Mouse (Mus musculus) left cerebral cortex, adult 9 months (tissue): ENCODE data around the gene Prr5l.

Experiments used
- DNase-seq, 2 experiments: peaks; one replicate each; pipeline ENCODE4 v3.0.0; 2022; ENCODE audit warnings: low spot score in 2 of 2

Gene Prr5l

DNA sequence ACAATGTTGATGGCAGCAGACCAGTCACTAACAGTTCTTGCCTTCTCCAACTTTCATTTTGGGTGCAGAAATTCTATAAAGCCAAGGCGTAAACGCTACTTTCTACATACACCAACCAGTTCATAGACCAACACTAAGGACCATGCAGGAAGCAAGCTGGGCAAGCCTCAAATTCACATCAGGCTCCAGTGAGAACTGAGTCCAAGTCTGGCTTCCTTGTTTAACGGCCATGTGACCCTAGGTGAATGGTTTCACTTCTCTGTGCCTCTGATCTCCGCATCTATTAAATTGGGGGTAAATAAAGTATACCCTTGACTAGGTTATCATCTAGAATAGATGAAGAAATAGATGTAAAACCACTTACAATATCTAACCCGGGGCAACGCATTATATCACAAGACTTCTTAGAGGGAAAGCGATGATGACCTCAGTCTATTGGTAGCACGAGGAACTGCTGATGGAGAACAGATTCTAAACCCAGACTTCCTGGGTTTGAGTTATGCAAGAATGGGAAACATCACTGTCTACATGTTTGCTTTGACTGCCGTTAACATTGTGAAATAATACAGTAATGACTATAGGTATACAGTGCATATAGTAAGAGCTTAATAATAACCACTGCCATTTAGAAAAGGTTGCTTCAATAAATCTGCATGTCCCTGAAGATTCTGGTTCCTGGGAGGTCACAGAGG, 1.2 kb downstream of the Prr5l start:
- DNase-seq, result no peak

DNA sequence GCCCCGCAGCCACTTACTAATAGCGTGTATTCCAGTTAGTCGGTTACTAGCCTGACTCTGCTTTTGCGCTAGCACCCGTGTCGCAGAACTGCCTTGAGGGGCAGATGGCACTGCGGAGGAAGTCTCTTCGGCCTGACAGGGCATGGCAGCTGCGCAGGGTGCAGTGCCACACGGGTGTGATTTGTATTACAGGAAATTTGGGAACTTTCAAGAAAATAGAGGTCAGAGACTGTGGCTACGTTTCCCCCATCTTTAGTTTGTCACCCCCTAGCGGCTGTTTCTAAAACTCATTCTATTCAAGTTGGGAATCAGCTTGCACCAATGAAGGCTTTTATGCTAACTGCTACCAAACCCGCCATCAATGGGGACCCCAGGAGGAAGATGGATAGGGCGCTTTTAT, 11.6 kb downstream of the Prr5l start:
- no peak for DNase-seq

DNA sequence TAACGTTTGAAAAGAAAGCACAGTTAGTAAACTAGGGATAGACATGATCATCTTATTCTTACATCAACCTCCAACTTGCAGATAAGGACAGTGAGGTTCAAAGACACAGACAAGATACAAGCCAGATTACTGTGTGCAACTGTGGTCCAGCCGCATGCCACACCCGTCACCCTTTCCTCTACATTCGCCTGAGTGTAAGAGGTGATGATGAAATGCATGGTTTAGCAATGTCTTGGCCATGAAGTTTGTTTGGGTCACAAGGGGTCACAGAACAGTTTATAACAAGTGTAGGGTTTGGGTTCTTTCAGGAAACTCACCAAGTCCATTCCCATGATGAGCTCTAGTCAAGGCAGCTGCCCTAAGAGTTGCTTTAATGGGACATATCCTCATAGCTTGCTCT, 14.1 kb downstream of the Prr5l start:
- no peak for DNase-seq

DNA sequence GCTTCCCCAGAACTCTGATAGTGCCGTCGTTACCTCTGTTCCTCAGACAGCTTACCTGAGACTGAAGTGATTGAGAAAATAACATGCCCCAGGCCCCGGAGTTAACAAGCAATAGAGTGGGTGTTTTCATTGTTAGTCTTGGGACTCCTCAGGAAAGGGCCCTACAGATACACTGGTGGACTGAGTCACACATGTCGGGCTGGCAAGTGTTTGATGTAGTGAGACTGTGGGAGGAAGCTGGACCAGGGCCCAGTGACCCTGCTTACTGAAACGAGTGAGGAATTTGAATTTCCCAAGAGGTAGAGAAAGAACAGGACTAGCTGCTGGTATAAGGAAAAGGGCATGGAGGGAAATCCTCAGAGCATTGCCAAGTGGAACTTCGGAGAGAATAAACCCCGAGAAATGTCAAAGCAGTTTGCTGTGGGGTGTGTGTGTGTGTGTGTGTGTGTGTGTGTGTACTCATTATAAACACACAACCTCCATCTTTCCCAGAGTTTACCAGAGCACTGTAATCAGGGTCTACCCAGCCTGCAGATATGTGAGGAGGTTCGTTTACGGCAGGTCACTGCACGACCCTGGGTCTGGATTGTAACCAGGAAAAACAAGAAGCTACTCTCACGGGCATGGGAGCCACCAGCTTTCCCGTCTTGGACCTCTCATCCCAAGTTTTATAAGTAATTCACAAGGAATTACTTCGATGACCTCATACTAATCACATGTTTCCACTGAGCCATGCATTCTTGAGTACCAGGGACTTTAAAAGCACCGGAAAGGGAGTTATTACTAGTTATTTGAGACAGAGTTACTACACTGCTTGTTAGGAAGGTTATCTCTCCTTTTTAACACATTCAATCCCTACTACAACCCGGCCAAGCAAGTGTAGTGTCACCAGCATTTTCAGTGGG, 20.4 kb downstream of the Prr5l start:
- DNase-seq, result no peak

DNA sequence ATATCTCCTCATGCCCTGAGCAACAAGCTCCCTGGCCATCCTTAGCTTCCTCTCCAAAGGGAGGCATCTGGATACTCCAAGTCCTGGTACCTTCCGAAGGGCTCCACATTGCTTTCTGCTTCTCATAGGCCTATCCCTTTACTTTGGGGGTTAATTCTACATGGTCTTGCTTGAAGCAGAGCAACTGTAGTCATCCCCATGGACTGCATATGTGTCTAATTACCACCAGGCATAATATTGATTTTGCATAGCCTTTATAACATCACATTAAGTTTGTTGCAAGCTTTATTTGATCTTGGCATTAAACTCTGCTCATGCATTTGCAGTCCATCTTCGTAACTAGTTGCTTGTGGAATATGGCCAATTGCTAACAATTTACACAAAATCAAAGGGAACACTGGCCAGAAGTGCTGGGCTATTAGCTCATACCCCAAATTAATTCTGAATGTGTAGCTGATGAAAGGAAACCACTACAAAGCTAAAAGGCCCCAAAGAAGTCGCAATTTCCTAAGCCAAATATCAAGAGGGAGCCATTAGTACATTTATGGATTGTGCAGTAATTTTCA, 21.8 kb downstream of the Prr5l start:
- DNase-seq, result no peak

DNA sequence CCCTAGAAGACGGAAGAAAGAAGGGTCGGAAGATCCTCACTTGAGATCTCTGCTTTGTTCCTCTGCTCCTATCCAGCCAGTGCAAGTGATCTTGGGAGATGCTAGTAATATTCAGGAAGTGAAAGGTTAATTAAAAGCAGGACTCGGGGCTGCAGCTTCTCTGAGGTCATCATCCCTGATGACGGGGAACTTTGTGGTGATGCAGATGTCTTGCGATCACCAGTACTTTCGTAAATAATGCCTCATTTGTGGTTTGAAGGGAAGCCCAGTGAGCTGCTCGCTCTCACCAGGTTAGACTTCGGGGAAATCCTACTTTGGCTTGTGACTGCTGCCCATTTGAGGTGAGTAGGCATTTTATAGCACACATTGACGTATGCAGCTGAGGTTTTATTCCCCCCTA, 26.7 kb downstream of the Prr5l start:
- DNase-seq, result no peak

DNA sequence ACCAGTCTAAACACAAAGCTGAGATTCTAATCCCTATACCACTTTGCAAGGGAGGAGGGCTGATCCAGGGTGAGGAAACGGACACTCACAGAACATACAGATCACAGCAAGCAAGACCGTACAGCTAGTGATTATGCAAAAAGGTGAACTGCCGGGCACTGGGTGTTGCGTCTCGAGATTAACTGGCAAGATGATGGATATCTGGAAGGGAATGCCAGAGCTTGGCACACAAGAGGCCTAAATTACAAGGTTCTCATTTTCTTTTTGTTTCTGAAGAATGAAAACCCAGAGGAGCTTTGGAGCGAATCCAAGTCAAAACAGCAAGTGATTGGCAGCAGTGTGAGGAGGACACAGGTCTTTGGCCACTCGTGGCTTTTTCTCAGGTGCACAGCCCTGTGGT, 28.0 kb downstream of the Prr5l start:
- DNase-seq, result no peak

DNA sequence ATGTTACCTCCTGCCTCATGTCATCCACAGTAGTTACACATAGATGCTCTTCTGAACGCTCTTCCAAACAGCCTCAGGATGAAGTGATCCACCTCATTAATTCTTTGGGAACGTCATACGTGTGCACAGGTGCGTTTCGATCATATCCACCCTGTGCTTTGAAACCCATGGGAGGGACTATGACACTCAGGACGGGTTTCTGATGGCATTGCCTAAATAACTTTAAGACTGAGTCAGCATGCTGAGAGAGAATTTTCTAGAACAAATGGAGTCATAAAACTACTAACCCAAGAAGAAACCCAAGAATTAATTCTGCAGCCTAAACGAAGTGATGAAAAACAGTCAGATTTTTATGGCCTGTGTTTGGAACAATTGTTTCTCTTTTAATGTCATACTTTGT, 40.1 kb downstream of the Prr5l start:
- no peak for DNase-seq

DNA sequence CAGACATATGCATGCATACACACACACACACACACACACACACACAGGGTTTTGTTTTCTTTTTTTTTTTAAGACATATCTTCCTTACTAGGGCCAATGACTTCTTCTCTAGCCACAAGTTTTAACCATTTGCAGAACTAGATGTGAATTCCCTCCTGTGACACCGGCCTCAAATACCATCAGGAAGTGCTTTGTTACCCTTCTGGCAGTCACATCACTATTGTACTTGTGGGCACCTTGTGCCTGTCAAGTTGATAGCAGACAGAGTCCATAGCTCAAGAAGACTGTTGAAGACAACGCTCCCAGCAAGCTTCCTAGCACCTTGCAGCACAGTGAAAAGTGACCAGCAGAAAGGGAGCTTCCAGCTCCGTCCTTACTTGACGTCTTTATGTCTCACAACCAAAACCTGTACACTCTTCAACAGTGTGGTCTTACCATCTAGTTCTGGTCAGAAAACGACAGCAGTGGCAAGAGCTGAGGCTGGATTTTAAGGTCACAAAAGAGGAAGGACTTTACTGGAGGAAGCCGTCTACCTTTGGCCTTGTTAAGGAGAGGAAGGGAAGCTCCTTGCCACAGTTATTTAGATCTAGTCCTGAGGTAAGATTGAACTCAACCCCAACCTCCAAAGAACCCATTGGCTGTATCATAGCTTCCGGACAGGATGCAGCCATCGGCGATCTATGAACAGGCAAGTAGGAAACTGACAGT, 47.9 kb downstream of the Prr5l start:
- no peak for DNase-seq

DNA sequence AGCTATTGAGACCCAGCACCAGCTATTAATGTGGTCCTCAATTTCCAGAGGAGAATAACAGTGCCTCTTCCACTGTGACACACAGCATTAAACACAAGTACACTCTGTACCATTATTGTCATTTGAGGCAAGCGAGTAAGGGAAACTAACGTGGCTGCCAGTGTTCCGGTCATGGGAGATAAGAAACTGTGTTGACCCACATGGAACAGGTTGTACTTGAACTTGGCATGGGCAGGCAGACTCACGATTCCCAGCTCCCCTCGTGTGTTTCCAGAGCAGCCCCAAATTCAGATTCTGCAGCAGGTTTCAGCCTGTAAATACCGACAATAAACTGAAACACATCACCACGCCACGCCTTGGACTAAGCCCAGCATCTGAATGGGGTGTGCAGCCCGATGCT, 50.5 kb downstream of the Prr5l start:
- no peak for DNase-seq

DNA sequence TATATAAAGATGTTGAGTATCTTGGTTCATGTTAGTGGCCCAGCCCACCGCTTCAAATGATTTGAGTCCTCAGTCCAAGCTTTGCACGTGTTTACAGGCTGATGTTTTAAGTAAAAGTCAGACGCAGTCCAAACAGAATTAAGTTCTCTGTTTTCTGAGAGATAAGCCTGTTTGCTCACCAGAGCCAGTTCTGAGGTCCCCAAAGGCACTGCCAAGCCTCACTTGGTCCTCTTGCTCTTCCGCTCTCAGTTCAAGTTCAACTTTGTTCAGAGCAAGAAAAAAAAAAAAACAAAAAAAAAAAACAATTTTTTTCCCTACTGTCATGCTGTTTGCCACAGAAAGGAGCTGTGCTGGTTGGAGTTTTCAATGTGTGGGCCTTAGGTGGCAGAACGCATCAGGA, 51.0 kb downstream of the Prr5l start:
- no peak for DNase-seq

DNA sequence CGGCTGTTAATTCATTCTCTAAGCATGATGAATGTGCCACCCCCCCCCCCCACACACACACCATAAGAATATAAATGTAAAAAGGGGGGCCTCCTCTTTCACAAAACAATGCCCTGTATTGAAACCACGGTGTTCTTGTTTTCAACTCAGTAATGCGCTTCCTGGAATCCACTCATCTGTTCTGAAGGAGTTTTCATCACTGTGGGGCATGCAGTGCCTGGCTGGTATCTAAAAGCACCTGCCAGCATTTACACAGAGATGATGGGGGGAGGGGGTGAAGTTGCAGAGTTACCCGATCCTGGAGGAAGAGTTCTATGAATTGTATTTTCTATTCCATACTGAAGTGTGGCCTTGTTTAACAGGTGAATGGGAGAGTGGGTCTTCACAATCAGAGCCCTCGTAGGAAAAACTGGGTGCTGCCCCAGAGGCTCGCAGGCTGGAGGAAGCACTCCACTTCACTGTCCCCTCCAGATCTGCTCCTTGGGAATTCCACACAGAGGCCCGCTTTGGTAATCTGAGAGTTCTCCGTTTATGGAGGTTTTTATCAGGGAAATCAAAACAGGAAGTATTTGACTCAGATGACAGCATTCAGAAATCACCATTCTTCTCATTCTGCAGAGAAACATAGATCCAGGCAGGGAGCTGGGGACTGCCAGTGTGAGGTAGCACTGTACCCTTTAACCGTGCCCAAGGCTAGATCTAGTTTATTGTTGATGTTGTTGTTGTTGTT, 52.5 kb downstream of the Prr5l start:
- DNase-seq, result no peak

DNA sequence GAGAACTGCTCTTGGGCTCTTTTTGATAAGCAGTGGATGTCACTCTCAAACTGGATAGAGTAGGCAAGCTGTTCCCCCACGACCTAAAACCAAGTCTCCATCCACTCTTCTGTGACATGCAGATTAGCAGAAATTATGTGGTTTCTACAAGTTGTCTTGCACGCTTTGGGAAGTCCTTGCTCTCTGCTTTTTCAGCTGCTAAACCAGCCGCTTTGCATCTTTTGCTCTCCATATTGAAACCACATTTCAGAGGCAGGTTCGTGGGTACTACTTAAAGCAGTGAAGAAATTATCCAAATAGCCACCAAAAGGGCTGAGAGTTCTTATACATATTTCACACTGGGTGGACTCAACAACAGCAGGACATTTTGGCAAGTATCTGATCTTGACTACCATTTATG, 53.8 kb downstream of the Prr5l start:
- DNase-seq, result no peak

DNA sequence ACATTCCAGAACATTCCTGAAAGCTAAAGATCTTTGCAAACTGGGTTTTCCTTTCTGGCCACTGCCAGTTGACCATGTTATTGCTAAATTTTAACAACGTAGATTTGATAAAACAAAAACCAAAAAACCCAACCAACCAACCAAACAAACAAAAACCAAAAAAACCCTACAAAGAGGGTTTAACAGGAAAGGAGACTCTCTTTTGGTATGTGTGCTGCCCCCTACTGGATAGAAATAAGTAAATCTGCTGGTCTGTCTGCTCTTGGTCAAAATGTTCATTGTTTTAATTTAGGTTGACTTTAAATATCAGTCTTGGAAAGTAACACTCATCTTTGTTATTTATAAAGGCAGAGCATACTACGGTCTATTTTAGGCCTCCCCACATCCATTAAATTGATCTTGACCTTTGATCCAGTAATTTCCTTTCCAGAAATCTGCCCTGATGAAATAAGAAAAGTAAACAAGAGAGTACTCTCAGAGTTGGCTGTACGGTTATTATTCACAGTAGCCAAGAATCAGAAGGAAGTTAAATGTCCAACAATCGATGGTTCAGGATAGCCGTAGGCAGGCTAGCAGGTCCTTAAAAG, 54.7 kb downstream of the Prr5l start:
- no peak for DNase-seq

DNA sequence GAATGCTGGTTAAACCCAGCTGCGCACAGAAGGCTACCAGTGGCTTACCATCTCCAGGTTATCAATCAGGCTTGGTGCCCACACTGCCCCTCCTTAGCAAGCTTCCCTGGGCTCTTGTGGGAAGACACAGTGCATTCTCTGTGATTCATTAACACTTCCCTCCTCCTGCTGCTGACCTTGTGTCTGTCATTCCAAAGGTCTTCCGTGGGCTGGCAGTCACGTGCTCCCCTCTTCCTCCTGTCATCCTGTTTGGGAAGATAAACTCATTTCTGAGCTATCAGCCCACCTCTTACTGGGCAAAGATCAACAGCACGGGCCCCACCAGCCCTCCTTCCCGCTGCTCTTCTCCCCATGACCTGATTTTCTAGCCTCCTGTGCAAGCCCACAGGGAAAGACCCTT, 55.2 kb downstream of the Prr5l start:
- DNase-seq, result no peak

DNA sequence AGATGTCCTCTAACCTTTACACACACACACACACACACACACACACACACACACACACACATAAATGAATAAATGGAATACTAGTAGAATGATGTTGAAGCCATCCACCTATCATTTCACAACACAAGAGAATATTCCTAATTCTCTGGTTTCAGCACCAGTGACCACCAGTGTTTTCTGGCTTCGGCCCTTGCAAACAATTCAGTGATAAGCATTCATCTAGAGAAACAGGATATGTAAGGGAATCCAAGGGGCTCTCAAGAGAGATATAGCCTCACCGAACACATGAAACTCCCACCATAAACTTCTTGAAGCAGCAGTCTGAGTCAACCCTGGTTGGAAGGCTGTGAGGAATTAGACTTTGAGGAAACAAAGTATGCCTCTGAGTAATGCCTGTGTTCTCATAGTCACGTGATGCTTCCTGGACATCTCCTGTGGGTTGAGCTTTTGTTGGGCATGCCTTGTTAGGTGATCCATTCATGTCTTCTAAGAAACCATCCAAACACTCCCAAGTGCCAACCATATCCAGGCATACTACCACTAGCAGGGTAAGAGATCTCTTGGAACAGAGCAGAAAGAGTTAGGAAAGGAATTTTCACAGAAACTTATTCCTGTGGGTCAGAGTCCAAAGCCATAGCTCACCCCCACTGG, 55.8 kb downstream of the Prr5l start:
- DNase-seq, result no peak

DNA sequence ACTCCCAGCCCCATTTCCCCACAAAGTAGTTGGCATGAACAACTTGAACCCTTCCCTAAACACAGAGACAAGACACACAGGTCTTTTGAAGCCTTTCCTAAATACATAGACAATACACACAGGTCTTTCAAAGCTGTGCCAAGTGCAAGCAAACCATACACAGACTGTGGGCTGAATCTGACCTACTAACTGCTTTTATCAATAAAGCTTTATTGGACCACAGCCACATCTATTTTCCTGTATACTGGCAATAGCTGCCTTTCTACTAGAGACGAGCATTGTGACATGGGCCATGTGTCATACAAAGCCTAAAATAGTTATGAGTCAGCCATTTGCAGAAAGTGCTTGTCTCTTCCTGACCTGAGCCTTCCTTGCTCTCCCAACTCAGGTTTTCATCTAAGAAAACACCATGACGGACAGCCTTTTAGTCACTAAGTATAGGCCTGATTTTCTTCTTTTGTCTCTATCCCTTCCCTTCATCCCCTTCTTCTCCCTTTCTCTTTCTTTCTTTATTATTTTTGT, 56.6 kb downstream of the Prr5l start:
- no peak for DNase-seq

DNA sequence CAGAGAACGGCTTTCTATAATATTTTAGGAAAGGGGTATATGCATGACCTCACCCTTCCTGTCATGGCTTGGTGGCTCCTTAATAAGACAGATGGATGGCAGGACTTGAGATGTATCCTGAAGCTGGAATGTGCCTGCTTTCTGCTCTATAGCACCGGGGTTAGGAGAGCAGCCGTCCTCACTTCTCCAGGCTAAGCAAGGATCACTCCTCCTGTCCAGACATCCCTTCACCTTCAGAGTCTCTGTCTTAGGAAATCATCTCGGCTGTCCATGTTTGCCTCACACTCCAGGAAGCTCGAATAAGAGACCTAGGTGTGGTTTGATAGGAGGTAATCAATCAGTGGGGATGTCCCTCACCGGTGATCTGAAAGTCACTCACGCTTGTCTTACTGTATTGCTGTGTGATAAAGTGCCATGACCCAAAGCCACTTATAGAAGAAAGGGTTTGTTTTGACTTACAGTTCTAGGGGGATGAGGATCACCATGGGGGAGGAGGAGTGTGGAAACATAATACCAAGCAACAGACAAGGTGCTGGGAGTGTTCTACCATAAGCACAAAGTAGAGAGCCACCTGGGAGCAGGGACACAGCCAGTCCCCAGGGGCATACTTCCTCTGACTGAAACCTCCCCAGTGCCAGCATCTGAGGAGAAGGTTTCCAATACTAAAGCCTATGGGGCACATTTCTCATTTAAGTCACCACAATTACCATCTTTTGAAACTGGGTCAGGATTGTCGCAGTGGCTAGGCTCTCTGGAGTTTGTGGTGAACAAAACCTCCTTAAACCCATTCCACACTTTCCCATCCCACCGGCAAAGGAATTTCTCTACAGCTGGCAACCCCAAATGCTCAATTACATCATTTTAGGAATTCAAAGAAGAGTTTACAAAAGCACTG, 57.4 kb downstream of the Prr5l start:
- no peak for DNase-seq

DNA sequence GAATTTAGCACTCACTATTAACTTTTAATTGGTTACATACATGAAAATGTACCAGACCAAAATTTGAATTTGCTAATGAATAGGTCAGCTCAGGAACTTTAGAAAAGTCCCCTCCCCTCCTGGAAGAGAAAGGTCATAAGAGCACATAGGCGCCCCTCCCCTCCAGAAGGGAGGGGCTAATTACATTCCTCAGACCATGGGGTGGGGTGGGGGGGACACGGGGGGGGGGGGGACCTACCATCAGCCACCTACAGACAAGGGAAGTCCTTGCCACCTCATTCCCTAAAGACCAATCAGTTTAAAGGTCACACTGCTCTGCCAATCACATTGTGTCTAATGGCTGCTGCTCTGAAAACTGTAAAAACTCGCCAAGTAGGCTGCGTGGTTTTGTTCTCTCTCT, 59.0 kb downstream of the Prr5l start:
- no peak for DNase-seq

DNA sequence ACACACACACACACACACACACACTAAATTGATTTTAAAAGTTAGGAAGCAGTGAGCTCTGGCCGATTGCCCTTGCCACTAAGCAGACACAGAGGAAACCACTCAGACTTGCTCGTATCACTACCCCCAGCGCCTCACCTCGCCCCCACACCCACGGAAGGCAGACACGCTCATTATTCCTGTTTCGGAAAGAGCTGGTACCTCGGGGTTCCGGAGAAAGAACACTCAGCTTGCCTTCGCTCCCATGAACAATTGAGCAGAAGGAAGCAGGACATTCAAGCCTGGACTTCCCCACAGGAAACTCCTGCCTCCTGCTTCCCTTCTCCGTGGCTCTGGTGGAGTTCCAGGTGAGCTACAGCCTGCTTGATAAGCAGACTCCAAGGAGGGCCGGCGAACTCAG, 60.0 kb downstream of the Prr5l start:
- DNase-seq, result no peak
